Mouse (Mus musculus): ENCODE data around the gene S100a7a.

DNA sequence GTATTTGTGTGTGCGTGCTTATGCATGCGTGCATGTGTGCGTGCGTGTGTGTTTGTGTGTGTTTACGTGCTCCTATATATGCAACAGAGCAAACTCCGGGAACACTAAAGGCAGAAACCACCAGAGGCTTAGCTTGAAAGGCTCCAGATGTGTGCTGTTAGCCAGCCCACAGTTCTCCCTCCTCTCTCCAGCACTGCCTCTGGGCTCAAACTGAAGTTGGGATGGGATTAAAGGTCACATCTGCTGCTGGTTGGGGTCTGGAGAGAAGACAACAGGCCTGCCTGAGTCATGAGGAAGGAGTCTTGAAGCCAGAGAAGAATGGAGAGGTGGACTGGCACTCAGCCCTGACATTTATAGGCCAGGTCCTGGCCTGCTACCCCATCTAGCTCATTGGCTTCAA is 47.6 kb upstream of the S100a7a start:
- TF ChIP-seq POLR2A (IDR thresholded peaks at IDR 0.05; ENCODE audit: control insufficient read depth, extremely low read depth, insufficient read depth, low read length, poor library complexity) (no peak), CTCF (IDR thresholded peaks at IDR 0.05; ENCODE audit: borderline replicate concordance, control insufficient read depth, extremely low read depth, insufficient read depth, low read length, poor library complexity) (no peak)

Data from thymus, adult 2 months (tissue).